Mouse (Mus musculus): ENCODE measurements at regions not wholly inside any gene's neighbourhood (a gene's known extent, or its start where the extent isn't known, plus 50 kb on each side); places are given as distances from the start of the nearest gene placed in this dataset.

DNA sequence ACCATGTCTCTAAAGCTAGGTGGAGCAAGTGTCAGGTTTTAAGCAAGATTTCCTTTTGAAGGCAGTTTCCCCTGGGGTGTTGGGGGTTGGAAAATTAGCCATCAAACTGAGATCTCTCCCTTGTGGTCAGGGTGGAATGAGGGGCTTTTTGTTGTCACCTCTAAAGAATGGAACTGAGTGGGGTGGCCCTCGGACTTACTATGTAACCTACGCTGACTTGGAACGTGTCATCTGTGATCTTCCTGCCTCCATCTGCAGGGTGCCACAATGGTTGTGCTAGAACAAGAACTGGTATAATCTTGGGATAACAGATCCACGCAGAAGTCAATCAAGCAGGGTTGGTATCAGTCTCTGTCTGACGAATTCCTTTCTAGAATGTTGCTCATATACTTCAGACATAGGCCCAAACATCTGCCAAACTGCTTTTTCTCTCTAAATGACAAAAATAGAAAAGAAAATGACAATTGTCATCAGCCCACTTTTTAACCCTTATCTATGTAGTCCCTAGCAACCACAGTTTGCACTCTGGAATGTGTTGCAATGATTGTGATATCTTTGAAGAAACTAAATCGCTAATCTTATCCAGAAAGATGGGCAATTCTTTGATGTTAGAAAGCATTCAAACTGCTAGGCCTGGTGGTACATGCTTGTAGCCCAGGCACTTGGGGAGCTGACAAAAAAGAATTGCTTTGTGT lies 50.8 kb upstream of the Sgk1 start:
- Histone ChIP-seq H3K27me3 (replicated peaks) (no peaks in the 10 kb centered on the region), H3K4me3 (replicated peaks in 1 of 3; ENCODE audit: low read depth in 2 of 3, low read length in 2 of 3, poor library complexity in 1 of 3) (no peak overlapping the region), H3K9ac (ENCODE audit: insufficient read depth, low read depth) (no peak overlapping the region), H3K36me3 (replicated peaks in 1 of 2; ENCODE audit: control insufficient read depth in 1 of 2, insufficient read depth in 1 of 2, low read length in 1 of 2) (no peaks in the 10 kb centered on the region), H3K9me3 (replicated peaks; ENCODE audit: low read length) (no peaks in the 10 kb centered on the region), H3K4me1 (ENCODE audit: control insufficient read depth in 1 of 2, insufficient read depth in 2 of 2) (peaks cover 0 to 9% of the 10 kb centered on the region in 2 experiments; a peak in 2 of 4 replicates), H3K4me2 (ENCODE audit: insufficient read depth, low read depth, poor library complexity, severe bottlenecking) (no peak overlapping the region), H3K27ac (ENCODE audit: insufficient read depth, low read depth) (no peak overlapping the region), H3K79me2 (replicated peaks; ENCODE audit: control insufficient read depth, extremely low read depth, insufficient read depth, poor library complexity, severe bottlenecking) (no peaks in the 10 kb centered on the region)
- in situ Hi-C loops (cut with MboI; ENCODE audit: low pct_ligation_motif_present, low pct_unique_long_range_greater_than_20kb, low sequenced_read_pairs) (no loop called here), dilution Hi-C loops (cut with MboI; ENCODE audit: extremely low pct_ligation_motif_present, extremely low pct_unique_long_range_greater_than_20kb, low sequenced_read_pairs) (no loop called here)
- TF ChIP-seq MAZ (IDR thresholded peaks at IDR 0.05; ENCODE audit: low read depth, low read length), result no peak
- TF ChIP-seq UBTF (IDR thresholded peaks at IDR 0.05; ENCODE audit: low read depth, low read length), result no peak
- no peak for TF ChIP-seq MAFK (IDR thresholded peaks at IDR 0.05; ENCODE audit: insufficient replicate concordance, low read length)
- no peak for TF ChIP-seq HCFC1 (IDR thresholded peaks at IDR 0.05; ENCODE audit: low read depth, low read length)
- TF ChIP-seq IRF4 (IDR thresholded peaks at IDR 0.05; ENCODE audit: low read depth, low read length), result no peak
- TF ChIP-seq TCF12 (IDR thresholded peaks at IDR 0.05; ENCODE audit: low read depth, low read length), result no peak
- TF ChIP-seq JUN (IDR thresholded peaks at IDR 0.05; ENCODE audit: insufficient read depth, low read depth, low read length), result no peak
- TF ChIP-seq CHD2 (IDR thresholded peaks at IDR 0.05; ENCODE audit: low read length), result no peak
- TF ChIP-seq BHLHE40 (IDR thresholded peaks at IDR 0.05; ENCODE audit: low read depth, low read length), result no peak
- no peak for TF ChIP-seq KAT2A (IDR thresholded peaks at IDR 0.05; ENCODE audit: insufficient replicate concordance, low read length)
- TF ChIP-seq E2F4 (IDR thresholded peaks at IDR 0.05; ENCODE audit: insufficient replicate concordance, low read depth, low read length), result no peak
- TF ChIP-seq POLR2A (IDR thresholded peaks at IDR 0.05; ENCODE audit: low read depth, low read length), result no peak
- TF ChIP-seq MYC (IDR thresholded peaks at IDR 0.05; ENCODE audit: low read depth, low read length), result no peak
- TF ChIP-seq PAX5 (IDR thresholded peaks at IDR 0.05; ENCODE audit: low read length), result no peak
- TF ChIP-seq ZMIZ1 (IDR thresholded peaks at IDR 0.05; ENCODE audit: low read depth, low read length), result no peak
- TF ChIP-seq ZKSCAN1 (IDR thresholded peaks at IDR 0.05; ENCODE audit: borderline replicate concordance, low read depth, low read length), result no peak
- no peak for TF ChIP-seq NELFE (IDR thresholded peaks at IDR 0.05; ENCODE audit: low read depth, low read length)
- no peak for TF ChIP-seq GABPA (IDR thresholded peaks at IDR 0.05; ENCODE audit: insufficient replicate concordance, low read depth, low read length)
- no peak for DNase-seq (ENCODE audit: extremely low read depth)

Data from CH12.LX (cell line).